Mouse (Mus musculus): ENCODE data around the gene Alkbh1.
A peak's percentile ranks its signal among the peaks of the same experiment; 100 is the strongest.
"Not testable (repeated sequence)": the region's sequence is repeated elsewhere in the genome, so short reads cannot be mapped to it uniquely, and the experiment has no call there.

Alkbh1 gene

DNA sequence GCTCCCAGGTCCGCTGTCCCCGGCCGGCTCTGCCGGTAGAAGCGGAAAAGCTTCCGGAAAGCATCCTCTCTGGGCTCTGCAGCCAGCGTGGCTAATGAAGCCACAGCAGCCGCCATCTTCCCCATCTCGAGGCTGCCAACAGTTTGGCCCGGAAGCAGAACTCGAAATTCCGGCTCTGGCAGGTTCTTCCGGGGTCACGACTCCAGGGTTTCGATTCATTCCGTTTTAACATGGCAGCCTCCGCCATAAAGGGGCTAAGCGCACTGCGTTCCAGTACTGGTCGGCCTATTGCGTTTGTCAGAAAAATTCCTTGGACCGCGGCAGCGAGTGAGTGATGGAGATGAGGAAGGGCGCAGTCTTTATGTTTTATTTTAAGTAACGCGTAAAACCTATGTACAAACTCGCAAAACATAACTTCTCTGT lies at the start of gene Alkbh1, which contains the start of gene Slirp:
Alkbh1 (minus strand) TSS at position 318 of the 423 bp plus-strand sequence.
Slirp (plus strand) TSS at position 197 of the 423 bp plus-strand sequence.
- DNase-seq, result peak; percentile 86

- DNase-seq, result not testable (repeated sequence)
Measured at GRCm38 (mm10) chr12:87488683-87489082, 44.9 kb upstream of the Alkbh1 start.

DNA sequence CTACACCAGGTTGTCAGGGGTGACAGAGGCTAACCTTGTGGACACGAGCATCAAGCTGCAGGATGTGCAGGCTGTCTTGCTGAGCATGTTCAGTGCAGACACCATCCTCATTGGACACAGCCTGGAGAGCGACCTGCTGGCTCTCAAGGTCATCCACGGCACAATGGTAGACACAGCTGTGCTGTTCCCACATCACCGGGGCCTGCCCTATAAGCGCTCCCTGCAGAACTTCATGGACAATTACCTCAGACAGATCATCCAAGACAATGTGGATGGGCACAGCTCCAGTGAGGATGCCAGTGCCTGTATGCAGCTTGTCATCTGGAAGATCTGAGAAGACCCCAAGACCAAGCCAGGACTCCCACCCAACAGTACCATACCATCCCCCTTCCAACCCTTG lies 38.7 kb upstream of the Alkbh1 start:
- DNase-seq, result not testable (repeated sequence)

DNA sequence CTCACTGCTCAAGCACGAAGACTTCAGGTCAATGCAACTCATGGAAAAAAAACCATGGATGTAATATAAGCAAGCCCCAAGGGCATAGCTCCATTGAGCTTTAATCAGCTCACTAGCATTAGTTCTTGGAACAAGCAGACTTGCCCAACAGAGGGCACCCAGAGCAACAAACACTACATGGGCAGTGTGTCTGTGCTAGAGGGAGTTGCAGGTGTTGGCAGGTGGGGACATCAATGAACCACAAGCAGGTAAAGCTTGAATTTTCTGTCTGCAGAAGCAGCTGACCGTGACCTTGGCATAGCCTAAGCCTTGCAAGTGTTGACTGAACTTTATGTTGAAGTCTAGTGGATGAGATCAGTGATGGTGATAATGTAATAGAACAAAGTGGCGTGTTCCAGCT lies 30.9 kb upstream of the Alkbh1 start:
- DNase-seq, result no peak

GRCm38 (mm10) chr12:87471964-87472786 lies 28.4 kb upstream of the Alkbh1 start, which contains the start of gene Snw1:
Gene Snw1, minus strand, starts transcription at chr12:87472274.
- peak; percentile 95 for DNase-seq

- peak; percentile 18 for DNase-seq
Measured at GRCm38 (mm10) chr12:87471421-87471963, 27.7 kb upstream of the Alkbh1 start.

DNA sequence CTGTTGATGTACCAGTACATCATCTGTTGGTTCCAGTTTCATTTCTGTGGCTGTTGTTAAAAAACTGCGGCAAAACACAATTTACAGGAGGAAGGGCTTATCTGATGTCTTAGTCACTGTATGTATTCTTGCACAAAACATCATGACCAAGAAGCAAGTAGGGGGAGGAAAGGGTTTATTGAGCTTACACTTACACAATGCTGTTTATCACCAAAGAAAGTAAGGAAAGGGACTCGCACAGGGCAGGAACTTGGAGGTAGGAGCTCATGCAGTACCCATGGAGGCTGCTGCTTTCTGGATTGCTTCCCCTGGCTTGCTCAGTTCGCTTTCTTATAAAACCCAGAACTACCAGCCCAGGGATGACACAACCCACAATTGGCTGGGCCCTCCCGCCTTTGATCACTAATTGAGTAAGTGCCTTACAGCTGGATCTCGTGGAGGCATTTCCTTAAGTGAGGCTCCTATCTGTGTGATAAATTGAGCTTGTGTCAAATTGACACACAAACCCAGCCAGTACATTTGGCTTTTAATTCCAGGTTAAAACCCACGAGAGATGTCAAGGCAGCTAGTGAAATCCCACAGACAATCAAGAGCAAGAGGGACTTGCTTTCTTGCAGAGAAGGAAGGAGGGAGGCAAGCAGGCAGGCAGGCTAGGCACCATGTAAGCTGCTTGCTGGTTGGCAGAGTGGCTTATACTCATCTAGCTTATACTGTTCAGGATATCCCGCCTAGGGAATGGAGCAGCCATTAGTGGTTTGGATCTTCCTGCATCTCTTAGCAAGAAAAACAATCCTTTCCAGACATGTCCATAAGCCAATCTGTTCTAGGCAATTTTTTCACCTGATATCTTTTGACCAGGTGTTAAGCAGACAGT lies 26.7 kb upstream of the Alkbh1 start:
- DNase-seq, result no peak

DNA sequence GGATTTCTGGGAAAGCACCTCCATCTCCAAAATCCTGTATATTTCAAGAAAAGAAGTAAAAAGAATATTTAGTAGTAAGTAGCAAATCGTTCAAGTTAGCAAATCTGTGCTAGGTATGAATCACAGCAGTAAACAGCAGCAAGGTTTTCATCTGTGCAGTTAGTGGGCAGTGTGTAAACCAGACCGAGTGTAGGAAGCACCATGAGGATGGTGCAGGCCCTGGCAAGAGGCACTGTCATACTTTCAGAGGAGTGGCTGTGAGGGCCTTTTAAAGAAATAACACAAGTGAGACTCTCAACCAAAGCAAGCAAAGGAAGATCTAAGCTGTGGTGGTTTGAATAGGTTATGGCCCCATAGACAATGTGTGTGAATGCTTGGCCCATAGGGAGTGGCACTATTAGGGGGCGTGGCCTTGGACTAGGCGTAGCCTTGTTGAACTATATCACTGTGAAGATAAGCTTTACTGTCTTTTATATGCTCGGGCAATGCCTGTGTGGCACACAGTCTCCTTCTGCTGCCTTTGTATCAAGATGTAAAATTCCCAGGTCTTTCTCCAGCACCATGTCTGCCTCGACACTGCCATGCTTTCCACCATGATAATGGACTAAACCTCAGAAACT lies 21.0 kb upstream of the Alkbh1 start:
- no peak for DNase-seq

DNA sequence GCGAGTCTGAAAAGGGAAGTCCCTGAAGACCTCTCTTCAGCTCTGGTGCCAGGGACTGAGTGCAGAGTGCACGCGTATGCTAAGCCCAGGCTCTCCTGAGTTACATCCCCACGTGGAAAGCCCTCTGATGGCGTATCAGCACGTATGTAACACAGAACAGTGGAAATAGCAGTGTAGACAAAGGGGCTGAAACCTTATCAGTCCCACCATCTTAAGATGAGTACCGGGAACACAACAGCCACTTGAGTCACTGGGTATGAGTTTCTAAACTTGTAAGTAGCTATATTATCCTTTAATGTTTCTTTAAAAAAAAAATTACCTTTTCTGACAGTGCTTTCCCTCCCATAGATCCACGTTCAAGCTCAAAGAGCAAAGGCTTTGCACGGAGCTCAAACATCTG lies 5.6 kb upstream of the Alkbh1 start:
- no peak for DNase-seq

GRCm38 (mm10) chr12:87444211-87444610 lies 394 bp upstream of the Alkbh1 start:
- DNase-seq, result peak; percentile 21

DNA sequence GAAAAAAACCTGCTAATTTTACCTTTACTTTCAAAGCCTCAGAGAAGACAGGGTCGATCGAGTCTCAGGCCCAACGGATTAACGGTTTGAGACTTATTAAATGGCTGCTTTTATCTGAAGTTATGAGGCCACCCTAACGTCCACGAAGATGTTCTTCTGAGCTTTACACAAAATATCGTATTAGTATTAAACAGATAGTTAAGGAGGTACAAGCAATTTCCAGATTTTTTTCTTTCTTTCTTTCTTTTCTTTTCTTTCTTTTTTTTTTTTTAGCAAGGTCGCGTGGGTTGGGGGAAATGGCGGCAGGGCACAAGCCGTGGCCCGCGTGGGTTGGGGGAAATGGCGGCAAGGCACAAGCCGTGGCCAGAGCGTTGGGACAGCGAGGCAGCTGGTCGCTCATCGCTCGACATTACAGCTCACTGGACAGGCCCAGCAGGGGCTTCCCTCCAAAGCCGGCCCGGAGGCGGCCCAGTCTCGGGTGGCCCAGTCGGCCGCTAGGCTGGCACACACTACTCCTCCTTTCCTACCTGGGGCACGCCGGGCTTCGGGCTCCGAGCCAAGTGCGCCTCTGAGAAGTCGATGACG lies 610 bp downstream of the Alkbh1 start:
- DNase-seq, result no peak

GRCm38 (mm10) chr12:87442177-87443114 lies 1.4 kb downstream of the Alkbh1 start:
- no peak for DNase-seq

GRCm38 (mm10) chr12:87428885-87429284 lies 14.9 kb downstream of the Alkbh1 start:
- DNase-seq, result no peak

- DNase-seq, result no peak
Measured at GRCm38 (mm10) chr12:87428295-87428694, 15.5 kb downstream of the Alkbh1 start.

GRCm38 (mm10) chr12:87426354-87427031 lies 17.3 kb downstream of the Alkbh1 start:
- no peak for DNase-seq

DNA sequence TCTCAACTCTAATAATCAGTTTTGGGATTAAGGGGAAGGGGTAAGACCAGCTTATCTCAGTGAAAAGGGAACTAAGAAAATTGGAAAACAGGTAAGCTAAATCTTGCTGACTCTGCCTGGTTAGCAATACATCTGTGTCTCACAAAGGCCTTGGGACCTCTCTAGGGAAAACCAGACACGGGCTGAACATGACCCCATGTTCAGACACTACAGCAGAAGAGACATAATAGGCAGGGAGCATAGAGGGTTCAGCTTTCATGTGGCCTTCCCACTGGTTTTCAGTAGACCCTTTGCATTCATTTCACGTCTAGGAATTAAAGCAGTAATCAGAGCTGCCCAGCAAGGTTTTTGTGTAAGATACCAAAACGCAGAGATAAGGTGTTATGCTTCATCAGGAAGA lies 19.3 kb downstream of the Alkbh1 start:
- no peak for DNase-seq

DNA sequence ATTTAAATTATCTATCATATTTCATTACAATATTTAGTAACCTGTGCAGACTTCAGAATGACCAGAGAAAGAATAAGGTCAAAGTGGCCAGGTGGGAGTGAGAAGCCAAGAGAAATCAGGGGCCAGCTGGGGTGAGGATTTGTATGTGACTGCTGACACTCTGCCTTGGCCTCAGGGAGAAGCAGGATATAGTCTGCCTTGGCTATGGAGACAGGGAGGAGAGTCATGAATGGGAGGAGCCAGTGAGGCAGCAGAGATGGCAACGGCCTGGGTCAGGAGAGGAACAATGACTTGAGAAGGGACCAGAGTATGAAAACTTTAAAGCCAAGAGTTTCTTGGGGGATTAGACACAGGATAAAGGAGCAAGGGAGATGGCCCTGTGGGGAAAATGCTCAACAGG lies 20.1 kb downstream of the Alkbh1 start:
- no peak for DNase-seq

DNA sequence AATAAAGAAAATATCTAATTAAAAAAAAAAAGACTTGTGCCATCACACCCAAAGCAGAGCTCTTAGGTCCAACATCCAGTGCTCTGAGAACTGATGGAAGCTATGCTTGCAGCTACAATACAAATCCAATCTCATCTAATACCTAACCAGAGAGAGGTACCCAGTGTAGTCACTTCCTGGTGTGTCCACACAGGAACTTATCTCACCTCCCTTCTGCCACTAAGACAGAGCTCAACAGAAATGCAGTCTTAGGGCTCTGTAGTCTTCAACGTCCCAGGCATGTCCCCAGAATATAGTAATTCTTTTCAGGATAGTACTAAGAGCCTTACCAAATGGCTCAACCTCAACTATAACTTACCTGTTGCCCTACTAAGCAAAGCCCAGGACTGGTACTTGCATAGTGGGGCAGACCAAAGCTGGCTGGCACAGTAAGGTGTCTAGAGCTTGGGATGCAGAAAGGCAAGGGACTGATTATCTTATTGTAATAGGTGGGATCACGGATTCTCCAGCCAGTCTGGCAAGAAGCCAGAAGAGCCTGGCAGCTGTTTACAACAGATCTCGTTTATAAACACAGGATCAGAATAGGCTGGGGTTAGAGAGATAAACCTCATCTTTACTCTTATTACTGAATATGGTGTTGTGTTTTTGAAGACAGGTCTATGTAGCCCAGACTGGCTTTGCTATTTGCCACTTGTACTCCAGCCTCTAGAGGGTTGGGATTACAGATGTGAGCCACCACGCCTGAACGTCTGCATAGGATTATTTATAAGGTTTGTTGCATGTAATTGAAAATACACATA lies 21.9 kb downstream of the Alkbh1 start:
- no peak for DNase-seq

DNA sequence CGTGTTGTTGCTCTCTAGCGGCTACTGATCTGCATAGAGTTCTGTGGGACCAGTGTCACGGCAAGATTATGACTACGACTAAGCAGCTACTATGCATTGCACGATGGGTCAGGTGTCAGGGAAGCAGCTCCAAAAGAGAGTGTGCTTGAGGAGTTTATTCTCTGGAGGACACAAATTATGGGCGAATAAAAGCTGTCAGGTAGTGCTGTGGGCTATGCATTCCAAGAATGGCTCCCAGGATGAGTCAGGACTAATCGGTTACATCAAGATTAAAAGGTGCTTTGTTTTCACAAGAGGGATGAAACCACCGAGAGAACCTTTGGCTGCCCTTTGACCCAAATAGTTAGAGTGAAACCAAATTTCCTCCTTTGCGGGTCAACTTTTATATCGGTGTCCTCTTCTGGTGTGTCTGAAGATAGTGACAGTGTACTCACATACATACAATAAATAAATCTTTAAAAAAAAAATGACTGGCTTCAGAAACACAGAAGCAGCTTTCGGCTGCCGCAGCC lies 23.8 kb downstream of the Alkbh1 start:
- no peak for DNase-seq

GRCm38 (mm10) chr12:87418921-87419320 lies 24.9 kb downstream of the Alkbh1 start:
- no peak for DNase-seq

All from kidney, adult 11 months (tissue).